Mouse (Mus musculus) thymus, adult 2 months (tissue): ENCODE data around the gene Mxd4.

Experiments
- CTCF ChIP-seq: fragments of 200-500 bp; IDR thresholded peaks from 2 replicates; pipeline ENCODE4 v1.5.1; 2012; ENCODE audit warnings: mild to moderate bottlenecking, control low read depth, low read length, moderate library complexity, borderline replicate concordance; ENCODE audit not compliant: control insufficient read depth, poor library complexity, insufficient read depth; ENCODE audit errors: extremely low read depth
- POLR2A ChIP-seq: fragments of 200-500 bp; IDR thresholded peaks from 2 replicates; pipeline ENCODE4 v1.6.1; 2012; ENCODE audit warnings: mild to moderate bottlenecking, low read length, control low read depth, moderate library complexity; ENCODE audit not compliant: control insufficient read depth, poor library complexity, insufficient read depth; ENCODE audit errors: extremely low read depth

DNA sequence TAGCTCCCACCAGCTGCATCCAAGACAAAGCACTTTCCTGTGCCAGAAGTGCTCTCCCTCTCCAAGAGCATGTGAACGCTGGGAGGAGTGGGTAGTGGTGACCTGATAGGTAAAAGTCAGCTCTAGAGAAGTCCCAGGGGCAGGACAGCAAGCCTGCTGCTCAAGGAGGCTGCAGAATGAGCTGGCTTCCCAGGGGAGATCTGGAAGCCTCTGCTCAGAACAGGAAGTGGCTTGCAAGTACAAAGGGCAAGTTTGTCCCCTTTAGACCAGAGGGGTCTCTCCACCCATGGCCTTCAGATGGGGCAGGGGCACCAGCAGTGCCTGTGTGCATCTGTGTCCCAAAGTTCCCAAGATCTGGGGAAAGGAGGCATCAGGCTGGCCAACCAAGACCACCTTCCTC is 2.0 kb upstream of the Mxd4 start:
- no peak for TF ChIP-seq CTCF
- TF ChIP-seq POLR2A: no peak
